Mouse (Mus musculus) embryonic fibroblast, embryonic 13.5 days (primary cell): ENCODE data around the gene Styxl1.

Source experiments
- CTCF ChIP-seq: IDR thresholded peaks from 2 replicates; pipeline ENCODE4 v1.5.1; 2011; ENCODE audit warnings: mild to moderate bottlenecking, control low read depth, low read length, moderate library complexity, borderline replicate concordance; ENCODE audit not compliant: insufficient read depth
- POLR2A ChIP-seq: IDR thresholded peaks from 2 replicates; pipeline ENCODE4 v1.6.1; 2011; ENCODE audit warnings: low read depth, mild to moderate bottlenecking, control low read depth, low read length, moderate library complexity

DNA sequence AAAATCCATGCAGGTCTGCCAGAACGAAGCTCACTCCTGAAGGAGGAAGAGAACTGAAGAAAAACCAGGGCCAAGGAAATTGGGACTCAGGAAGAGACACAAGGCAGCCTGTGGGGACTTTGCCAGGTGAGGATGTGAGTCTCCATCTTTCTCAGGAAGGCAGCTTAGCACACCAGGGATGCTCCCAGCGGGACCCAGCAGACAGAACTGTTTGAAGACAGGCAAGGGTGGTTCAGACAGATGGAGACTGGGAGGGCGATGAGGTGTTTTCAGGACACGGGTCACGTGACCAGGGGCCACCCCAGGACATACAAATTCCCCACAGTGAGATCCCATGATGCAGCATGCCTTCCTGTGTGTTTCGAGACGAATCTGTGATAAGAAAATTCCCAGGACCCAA, 40.3 kb upstream of the Styxl1 start:
- TF ChIP-seq CTCF (no peak), POLR2A (no peak)
